Comparison of ENCODE assay signal across 20 mouse cellular contexts in the genomic region with DNA sequence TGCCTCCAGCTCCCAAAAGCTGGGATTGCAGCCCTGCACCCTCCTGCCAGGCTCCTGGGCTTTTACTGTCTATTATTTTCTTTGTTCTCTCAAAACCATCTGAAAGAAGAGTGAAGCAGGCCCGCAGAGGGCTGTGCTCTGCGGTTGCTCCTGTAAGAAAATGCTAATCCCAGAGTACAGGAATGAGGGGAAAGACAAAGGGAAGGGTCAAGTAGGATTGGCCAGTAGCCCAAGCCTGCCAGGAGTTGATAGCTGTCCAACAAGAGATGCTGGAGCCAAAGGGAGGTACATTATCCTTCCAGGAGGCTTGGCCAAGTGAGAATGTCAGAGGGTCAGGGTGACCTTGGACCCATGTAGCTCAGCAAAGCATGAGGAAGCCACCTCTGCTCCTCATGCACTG. TPM values are rescaled to one million over a fixed set of nuclear protein-coding genes. Genes with fewer than 3 reads are reported as not detected.
A peak's percentile ranks its signal among the peaks of the same experiment; 100 is the strongest.
DNase-seq lines count a peak whose midpoint lies in the region.
"Had no signal": no experiment of that assay in that cellular context is flagged by ENCODE, and none has a peak within 500 bp of the region (broad histone marks: within the 10 kb centered on the region; RNA-seq: fewer than 3 reads in every experiment).

No protein-coding gene starts in this region.

- intact Hi-C loops in left cerebral cortex, postnatal 10 days (cut with DNase I): no loop called here

- peak; percentile 29 for DNase-seq in adrenal gland, adult 2 months
- no peak for DNase-seq in adrenal gland, adult 18-20 months (ENCODE audit: low spot score in 2 of 2)
- peak; percentile 86 for DNase-seq in heart, adult 11 months
- no peak for DNase-seq in heart, adult 9 months (ENCODE audit: low spot score in 2 of 2)
- DNase-seq in kidney, adult 9 months: peak; percentile 62
- DNase-seq in kidney, postnatal 14 days: no peak
- peak; percentile 70 for DNase-seq in adipocyte (ENCODE audit: low spot score)
- no peak for DNase-seq in left cerebral cortex, postnatal 10 days (ENCODE audit: extremely low spot score in 1 of 2, low spot score in 2 of 2)
- DNase-seq: adrenal gland, postnatal 14 days; cerebellum, adult 18-20 months; cerebellum, postnatal 36 days; gastrocnemius, postnatal 25 days; heart, adult 18-20 months; layer of hippocampus, adult 9-11 months; liver, postnatal 0 days; lung, postnatal 36 days; right cerebral cortex, postnatal 4 days; thymus, adult 18-20 months; thymus, postnatal 25 days had no signal

RNA-seq across cellular contexts. Expression of a gene that starts 2.1 kb away (rescaled TPM):
- 10 to 100 TPM in 1 of 2 experiments, 1 to 10 TPM in 1; 8.9 to 15.9 TPM for total RNA-seq in adrenal gland, adult 2 months (2021)
- 29.6 and 31.1 TPM in 2 replicates for polyA plus RNA-seq in adrenal gland, adult 2 months (2012; rRNA removed)
- 1 to 10 TPM; 6.6 to 6.8 TPM for total RNA-seq in adrenal gland, adult 18-20 months (2021)
- 1 to 10 TPM; 4.0 to 5.2 TPM for total RNA-seq in left cerebral cortex, postnatal 10 days (2021)
- polyA plus RNA-seq: G1E had no signal

RNA-seq across cellular contexts. Expression of a gene that starts 46.4 kb away (rescaled TPM):
- 1 to 10 TPM; 2.8 to 4.6 TPM for total RNA-seq in adrenal gland, adult 2 months (2021)
- 1.0 and 1.1 TPM in 2 replicates for polyA plus RNA-seq in adrenal gland, adult 2 months (2012; rRNA removed)
- 1 to 10 TPM; 1.3 to 2.5 TPM for total RNA-seq in adrenal gland, adult 18-20 months (2021)
- total RNA-seq in left cerebral cortex, postnatal 10 days (2021): 1 to 10 TPM; 2.8 to 4.5 TPM

Comparison
In these comparisons a context has a peak if more than half of its experiments do, and no peak if none do; other contexts are left out.
1. DNase-seq: peak in adrenal gland, adult 2 months (single experiment), heart, adult 11 months (single experiment), kidney, adult 9 months (single experiment) and adipocyte (single experiment); none in adrenal gland, adult 18-20 months (0 of 2), heart, adult 9 months (0 of 2), kidney, postnatal 14 days (single experiment) and left cerebral cortex, postnatal 10 days (0 of 2).